Mouse (Mus musculus): ENCODE results near the gene Ppp2r3c. TPM values are rescaled to one million over a fixed set of nuclear protein-coding genes. Genes with fewer than 3 reads are reported as not detected.
"Not testable (repeated sequence)": the region's sequence is repeated elsewhere in the genome, so short reads cannot be mapped to it uniquely, and the experiment has no call there.

Gene Ppp2r3c
- polyA plus RNA-seq, 1 experiment from 2014 or later = 27.1 TPM

DNA sequence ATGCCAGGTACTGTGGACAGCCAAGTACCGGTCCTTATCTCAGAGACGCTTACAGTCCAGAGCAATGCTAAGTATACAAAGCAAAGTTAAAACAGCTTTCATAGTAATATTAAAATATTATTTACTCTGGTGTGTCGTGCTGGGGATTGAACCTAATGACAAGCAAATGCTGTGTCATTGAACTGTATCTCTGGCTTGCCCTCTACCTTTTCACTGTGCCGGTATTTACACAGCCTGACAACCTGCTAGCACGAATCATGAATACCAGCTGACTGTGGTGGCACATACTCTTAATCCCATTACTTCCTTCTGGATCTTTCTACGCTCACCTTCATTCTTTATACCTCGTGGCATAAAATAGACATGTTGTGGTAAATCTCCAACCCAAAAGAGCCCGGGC is 60.6 kb downstream of the Ppp2r3c start:
- H3K4me3 ChIP-seq (replicated peaks); H3K27me3 ChIP-seq; H3K9me3 ChIP-seq; H3K4me1 ChIP-seq; H3K27ac ChIP-seq; H3K9ac ChIP-seq; H3K4me2 ChIP-seq; ATAC-seq (ENCODE audit: low FRiP score); H3K36me3 ChIP-seq (replicated peaks): not testable (repeated sequence)
- WGBS = no CpG with 5 or more reads among the region's 8 CpGs

DNA sequence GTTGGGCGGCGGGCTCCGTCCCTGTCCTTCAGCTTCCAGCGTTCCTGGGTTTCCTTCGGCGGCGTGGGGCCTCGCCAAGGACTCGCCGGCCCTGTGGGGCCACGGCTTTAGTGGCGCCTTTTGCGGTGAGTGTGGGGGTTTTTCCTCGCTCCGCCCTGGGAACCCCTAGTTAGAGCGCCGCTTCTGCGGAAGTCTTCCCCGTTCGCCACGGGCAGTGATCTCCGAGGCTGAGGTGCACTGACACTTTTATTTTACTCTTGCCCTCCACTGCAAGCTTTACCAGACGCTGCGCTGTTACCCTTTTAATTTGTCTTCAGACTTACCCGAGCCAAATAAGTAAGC is 72.3 kb downstream of the Ppp2r3c start:
- not testable (repeated sequence) for H3K36me3 ChIP-seq (replicated peaks); H3K27ac ChIP-seq; ATAC-seq (ENCODE audit: low FRiP score); H3K9me3 ChIP-seq; H3K4me2 ChIP-seq; H3K27me3 ChIP-seq; H3K9ac ChIP-seq; H3K4me1 ChIP-seq
- WGBS = under 1% methylated on average over 11 of the region's 25 CpGs
- peak overlapping the region; percentile 40 for H3K4me3 ChIP-seq (replicated peaks)

DNA sequence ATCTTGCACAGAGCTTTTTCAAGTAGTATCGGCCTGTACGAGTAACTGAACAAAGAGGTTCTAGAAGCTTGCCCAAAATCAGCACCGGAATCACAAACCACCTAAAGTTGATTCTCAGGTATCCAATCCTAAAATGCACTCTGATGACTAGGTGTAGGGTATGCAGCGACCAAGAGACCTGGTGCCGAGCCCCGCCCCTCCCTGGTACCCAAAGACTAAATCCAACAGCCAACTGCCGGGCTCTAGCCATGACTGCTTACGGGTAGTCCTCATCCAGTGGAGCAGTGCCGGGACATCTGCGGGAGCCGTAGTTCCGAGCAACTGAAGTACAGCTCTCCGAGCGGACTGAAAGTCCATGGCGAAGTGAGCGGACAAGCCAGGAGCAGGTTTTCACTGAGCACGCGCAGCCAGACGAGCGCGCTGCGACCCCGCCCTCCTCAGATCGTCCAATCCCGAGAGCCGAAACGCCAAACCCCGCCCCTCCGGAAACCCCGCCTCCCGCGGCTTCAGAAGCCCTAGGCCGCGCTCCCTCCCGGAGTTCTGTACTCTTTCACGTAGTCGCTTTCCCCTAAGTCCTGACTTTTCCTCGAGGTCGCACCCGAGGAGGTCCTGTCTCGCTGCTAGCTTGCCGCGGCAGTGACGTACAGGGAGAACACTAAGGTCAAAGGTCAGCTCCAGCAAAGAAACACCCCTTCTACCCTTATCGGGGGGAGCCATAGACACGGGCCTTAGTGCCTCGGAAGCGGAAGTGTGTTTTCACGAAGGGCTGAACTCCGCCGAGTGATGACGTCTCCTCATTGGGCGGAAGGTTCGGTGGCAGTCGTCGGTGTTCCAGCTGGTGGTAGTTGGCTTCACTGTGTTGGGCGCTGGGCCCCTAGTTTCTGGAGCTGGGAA is 72.9 kb downstream of the Ppp2r3c start, which contains the start of gene Srp54c:
Srp54c (plus strand) TSS at position 543 of the 894 bp plus-strand sequence.
- not testable (repeated sequence) for H3K4me1 ChIP-seq; H3K4me2 ChIP-seq; H3K27ac ChIP-seq; H3K27me3 ChIP-seq; H3K36me3 ChIP-seq (replicated peaks); H3K9ac ChIP-seq; H3K9me3 ChIP-seq
- peak; percentile 98 for ATAC-seq (ENCODE audit: low FRiP score)
- no CpG with 5 or more reads among the region's 57 CpGs for WGBS
- H3K4me3 ChIP-seq (replicated peaks) = peak within 1 kb of the TSS; percentile 40

Other genes starting within 250 kb of the Ppp2r3c start
- gene 2700097O09Rik, start 222.9 kb downstream of the Ppp2r3c start, polyA plus RNA-seq (2016; fragmentation: Nextera tagmentation; extraction: Ambion mirVana) = 35.8 and 36.7 TPM in 2 replicates
- gene Srp54a, start 222.7 kb downstream of the Ppp2r3c start, polyA plus RNA-seq (2016; fragmentation: Nextera tagmentation; extraction: Ambion mirVana) = 144 and 166 TPM in 2 replicates
- 16.2 and 19.1 TPM in 2 replicates for gene Fam177a, start 178.5 kb downstream of the Ppp2r3c start, polyA plus RNA-seq (2016; fragmentation: Nextera tagmentation; extraction: Ambion mirVana)
- 60.5 and 62.2 TPM in 2 replicates for gene Srp54b, start 147.9 kb downstream of the Ppp2r3c start, polyA plus RNA-seq (2016; fragmentation: Nextera tagmentation; extraction: Ambion mirVana)
- gene 1700047I17Rik2, start 103.4 kb downstream of the Ppp2r3c start, polyA plus RNA-seq (2016; fragmentation: Nextera tagmentation; extraction: Ambion mirVana) = 0.86 TPM in 1 of 2 replicates, not detected in the other
- 74.9 and 79.2 TPM in 2 replicates for gene Srp54c, start 72.8 kb downstream of the Ppp2r3c start, polyA plus RNA-seq (2016; fragmentation: Nextera tagmentation; extraction: Ambion mirVana)
- 13.2 and 14.1 TPM in 2 replicates for gene 1110008L16Rik, start 3.4 kb downstream of the Ppp2r3c start, polyA plus RNA-seq (2016; fragmentation: Nextera tagmentation; extraction: Ambion mirVana)
- gene Psma6, start 81.2 kb upstream of the Ppp2r3c start, polyA plus RNA-seq (2016; fragmentation: Nextera tagmentation; extraction: Ambion mirVana) = 425 and 437 TPM in 2 replicates
- 36.4 and 39.6 TPM in 2 replicates for gene Nfkbia, start 189.6 kb upstream of the Ppp2r3c start, polyA plus RNA-seq (2016; fragmentation: Nextera tagmentation; extraction: Ambion mirVana)